Mouse (Mus musculus) liver, adult 2 months (tissue): Measurements from ENCODE around the gene Gm136. TPM values are rescaled to one million over a fixed set of nuclear protein-coding genes. Genes with fewer than 3 reads are reported as not detected.

Experiments
- DNase-seq: peaks from one replicate; pipeline ENCODE4 v3.0.0-alpha.2; 2011; ENCODE audit warnings: low read depth, low spot score; ENCODE audit errors: extremely low read depth
- H3K27ac ChIP-seq: fragments of 200-500 bp; replicated peaks from 2 replicates; pipeline ENCODE4 v1.5.1; 2012; ENCODE audit warnings: low read depth, mild to moderate bottlenecking, control low read depth, inconsistent platforms, low read length; ENCODE audit not compliant: insufficient read depth
- H3K27me3 ChIP-seq: fragments of 200-500 bp; 2 replicates; pipeline ENCODE4 v1.6.1; 2012; ENCODE audit warnings: mild to moderate bottlenecking, moderate library complexity, low read length, inconsistent platforms; ENCODE audit not compliant: control insufficient read depth, insufficient read depth
- H3K36me3 ChIP-seq: fragments of 200-500 bp; 2 replicates; pipeline ENCODE4 v1.6.1; 2012; ENCODE audit warnings: low read length, inconsistent platforms; ENCODE audit not compliant: control insufficient read depth, insufficient read depth
- H3K4me1 ChIP-seq: fragments of 200-500 bp; 2 replicates; pipeline ENCODE4 v1.6.1; 2011; ENCODE audit warnings: low read length; ENCODE audit not compliant: control insufficient read depth, insufficient read depth
- H3K4me3 ChIP-seq: fragments of 200-500 bp; 2 replicates; pipeline ENCODE4 v1.5.1; 2011; ENCODE audit warnings: low read depth, mild to moderate bottlenecking, control low read depth, low read length, moderate library complexity; ENCODE audit not compliant: insufficient read depth
- H3K79me2 ChIP-seq: fragments of 200-500 bp; 2 replicates; pipeline ENCODE4 v1.6.1; 2012; ENCODE audit warnings: inconsistent platforms, mild to moderate bottlenecking, low read length, moderate library complexity; ENCODE audit not compliant: control insufficient read depth, insufficient read depth
- H3K9ac ChIP-seq: fragments of 200-500 bp; 2 replicates; pipeline ENCODE4 v1.6.1; 2012; ENCODE audit warnings: low read depth, mild to moderate bottlenecking, control low read depth, inconsistent platforms, low read length
- CTCF ChIP-seq: fragments of 200-500 bp; IDR thresholded peaks from 2 replicates; pipeline ENCODE4 v1.5.1; 2011; ENCODE audit warnings: low read depth, low read length, control low read depth
- POLR2A ChIP-seq: fragments of 200-500 bp; IDR thresholded peaks from 2 replicates; pipeline ENCODE4 v1.6.1; 2011; ENCODE audit warnings: low read length, control low read depth; ENCODE audit not compliant: insufficient read depth; ENCODE audit errors: extremely low read depth
- WGBS: fragments of 180-500 bp; shearing (Covaris S2); methylation state at CpG from one replicate; pipeline ENCODE4 v1.1.7; 2018; 5-methylcytosine and 5-hydroxymethylcytosine counted together
- polyA plus RNA-seq: library from polyadenylated mRNA; depleted of rRNA; stranded (reverse); fragments of >200 nt; gene quantifications from 2 replicates; pipeline ENCODE4 v1.2.3, GENCODE M21; 2012; rRNA removed
- total RNA-seq: library from RNA; depleted of rRNA; stranded (reverse); fragments of >200 nt; gene quantifications from 2 replicates; pipeline ENCODE4 v1.2.3, GENCODE M21; 2014; rRNA removed

Gm136 gene
- total and polyA plus RNA-seq, 2 experiments = not detected

DNA sequence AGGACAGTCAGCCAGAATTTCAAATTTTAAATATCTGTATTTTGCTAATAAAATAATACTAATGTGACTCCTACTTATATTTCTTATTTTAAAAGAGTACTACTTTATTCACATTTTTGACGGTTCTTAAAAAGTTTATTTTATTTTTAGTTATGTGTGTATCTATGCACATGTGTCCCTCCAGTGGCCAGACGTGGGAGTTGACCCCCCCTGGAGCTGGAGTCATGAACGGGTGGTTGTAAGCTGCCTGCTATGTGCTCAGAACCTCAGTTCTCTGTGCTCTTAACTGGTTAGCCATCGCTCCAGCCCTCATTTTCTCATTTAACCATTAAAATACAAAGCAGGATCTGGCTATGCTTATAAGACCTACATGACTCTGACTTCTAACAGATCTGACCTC, 53.0 kb downstream of the Gm136 start:
- H3K27ac ChIP-seq = no peak overlapping the region
- no peaks in the 10 kb centered on the region for H3K79me2 ChIP-seq
- TF ChIP-seq POLR2A = no peak
- no peak for TF ChIP-seq CTCF
- H3K9ac ChIP-seq = no peak overlapping the region
- H3K36me3 ChIP-seq = no peaks in the 10 kb centered on the region
- H3K4me1 ChIP-seq = no peaks in the 10 kb centered on the region
- 74% methylated on average over 4 of the region's 4 CpGs for WGBS
- no peaks in the 10 kb centered on the region for H3K27me3 ChIP-seq
- H3K4me3 ChIP-seq = no peak overlapping the region
- DNase-seq = no peak

DNA sequence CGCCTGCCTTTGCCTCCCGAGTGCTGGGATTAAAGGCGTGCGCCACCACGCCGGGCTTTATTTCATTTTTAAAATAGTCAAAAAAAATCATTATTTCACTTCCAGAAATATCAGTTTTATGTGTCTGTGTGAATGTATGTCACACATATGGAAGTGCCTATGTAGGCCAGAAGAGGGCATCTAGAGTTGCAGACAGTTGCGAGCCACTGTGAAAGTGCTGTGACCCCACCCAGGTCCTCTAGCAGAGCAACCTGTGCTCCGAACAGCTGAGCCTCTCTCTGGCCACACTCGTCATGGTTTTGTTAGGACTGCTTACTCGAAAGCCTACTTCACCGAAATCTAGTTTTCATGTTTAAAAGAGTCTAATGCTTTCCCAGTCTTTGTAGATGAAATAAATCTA, 53.8 kb downstream of the Gm136 start:
- TF ChIP-seq CTCF = no peak
- TF ChIP-seq POLR2A = no peak
- Histone ChIP-seq H3K4me1 (no peaks in the 10 kb centered on the region), H3K9ac (no peak overlapping the region), H3K27ac (no peak overlapping the region), H3K36me3 (no peaks in the 10 kb centered on the region), H3K27me3 (no peaks in the 10 kb centered on the region), H3K4me3 (no peak overlapping the region), H3K79me2 (no peaks in the 10 kb centered on the region)
- no peak for DNase-seq
- 97% methylated on average over 11 of the region's 11 CpGs for WGBS

DNA sequence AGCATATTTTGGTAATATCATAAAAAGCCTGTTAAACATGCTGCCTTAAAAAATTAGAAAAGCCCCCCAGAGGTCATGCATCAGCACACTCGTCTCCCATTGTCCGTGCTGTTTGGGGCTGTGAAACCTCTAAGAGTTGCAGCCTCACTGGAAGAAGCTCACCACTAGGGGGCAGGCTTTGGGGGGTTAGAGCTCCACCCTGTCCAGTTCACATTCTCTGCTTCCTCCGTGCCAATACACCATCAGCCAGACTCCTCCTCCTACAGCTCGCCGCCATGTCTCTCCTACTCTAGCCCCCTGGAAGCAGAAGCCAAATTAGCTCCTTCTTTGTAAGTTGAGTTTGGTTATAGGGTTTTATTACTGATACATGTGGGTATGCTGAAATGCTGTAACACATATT, 54.5 kb downstream of the Gm136 start:
- Histone ChIP-seq H3K36me3 (no peaks in the 10 kb centered on the region), H3K4me3 (no peak overlapping the region), H3K79me2 (no peaks in the 10 kb centered on the region), H3K27ac (no peak overlapping the region), H3K27me3 (no peaks in the 10 kb centered on the region), H3K4me1 (no peaks in the 10 kb centered on the region), H3K9ac (no peak overlapping the region)
- WGBS = 49% methylated on average over 5 of the region's 5 CpGs
- DNase-seq = peak; percentile 64
- TF ChIP-seq POLR2A (no peak), CTCF (peak; percentile 84)

Other genes with a start within 250 kb of the Gm136 start
- gene Akirin2, start 205.3 kb downstream of the Gm136 start, total RNA-seq = 16.2 and 16.8 TPM in 2 replicates
- gene Akirin2, start 205.3 kb downstream of the Gm136 start, polyA plus RNA-seq = 9.8 and 10.9 TPM in 2 replicates
- gene Orc3, start 141.3 kb downstream of the Gm136 start, total RNA-seq = 29.9 and 35.9 TPM in 2 replicates
- 6.7 and 11.2 TPM in 2 replicates for gene Orc3, start 141.3 kb downstream of the Gm136 start, polyA plus RNA-seq
- gene Rars2, start 141.3 kb downstream of the Gm136 start, total RNA-seq = 12.2 and 14.4 TPM in 2 replicates
- gene Rars2, start 141.3 kb downstream of the Gm136 start, polyA plus RNA-seq = 5.8 and 6.1 TPM in 2 replicates
- gene Slc35a1, start 68.8 kb downstream of the Gm136 start, total RNA-seq = 25.0 and 26.6 TPM in 2 replicates
- gene Slc35a1, start 68.8 kb downstream of the Gm136 start, polyA plus RNA-seq = 10.6 and 12.2 TPM in 2 replicates
- gene Cfap206, start 26.1 kb downstream of the Gm136 start, total RNA-seq = not detected in 2 replicates
- gene Cfap206, start 26.1 kb downstream of the Gm136 start, polyA plus RNA-seq = not detected in 2 replicates
- 18.1 and 25.8 TPM in 2 replicates for gene Smim8, start 22.2 kb upstream of the Gm136 start, total RNA-seq
- gene Smim8, start 22.2 kb upstream of the Gm136 start, polyA plus RNA-seq = 2.6 and 2.9 TPM in 2 replicates
- 11.5 and 11.8 TPM in 2 replicates for gene Zfp292, start 126.7 kb upstream of the Gm136 start, total RNA-seq
- 0.87 and 1.0 TPM in 2 replicates for gene Zfp292, start 126.7 kb upstream of the Gm136 start, polyA plus RNA-seq
- 0.46 TPM in 1 of 2 replicates, not detected in the other for gene Cga, start 137.5 kb upstream of the Gm136 start, total RNA-seq
- gene Cga, start 137.5 kb upstream of the Gm136 start, polyA plus RNA-seq = 0.46 and 0.88 TPM in 2 replicates